Mouse (Mus musculus) bone marrow, adult 2 months (tissue): ENCODE measurements around the gene Slc22a6.

Experiments
- CTCF ChIP-seq: fragments of 200-500 bp; IDR thresholded peaks from 2 replicates; pipeline ENCODE4 v1.5.1; 2011; ENCODE audit warnings: low read length, control low read depth; ENCODE audit not compliant: control insufficient read depth, insufficient read depth
- POLR2A ChIP-seq: fragments of 200-500 bp; IDR thresholded peaks from 2 replicates; pipeline ENCODE4 v1.6.1; 2011; ENCODE audit warnings: low read depth, mild to moderate bottlenecking, control low read depth, low read length, borderline replicate concordance; ENCODE audit not compliant: control insufficient read depth

DNA sequence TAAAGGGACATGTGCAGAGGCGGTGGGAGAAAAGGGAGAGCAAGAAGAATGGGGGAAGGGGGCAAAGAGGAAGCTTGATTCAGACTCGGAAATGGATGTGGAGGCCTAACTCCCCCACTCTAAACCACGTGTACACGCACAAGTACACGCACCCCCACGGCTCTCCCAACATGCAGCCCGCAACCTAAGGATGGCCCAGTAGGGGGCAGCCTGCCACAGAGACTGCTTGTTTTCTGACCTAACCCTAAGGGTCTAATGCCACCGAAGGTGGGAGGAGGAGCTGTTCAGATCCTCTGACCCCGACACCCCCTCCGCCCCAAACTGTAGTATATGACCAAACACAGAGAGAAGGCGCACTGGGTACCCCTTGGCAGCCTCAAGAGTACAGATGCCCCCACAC lies 44.5 kb downstream of the Slc22a6 start:
- no peak for TF ChIP-seq POLR2A
- TF ChIP-seq CTCF: peak; percentile 71
